Mouse (Mus musculus): ENCODE measurements around the gene Egf. TPM values are rescaled to one million over a fixed set of nuclear protein-coding genes. Genes with fewer than 3 reads are reported as not detected.
A peak's percentile ranks its signal among the peaks of the same experiment; 100 is the strongest.

Gene Egf
- polyA plus RNA-seq, 1 experiment from 2014 or later = 1.3 TPM

GRCm38 (mm10) chr3:129634260-129634901 is 120.7 kb downstream of the Egf start:
- no peak overlapping the region for H3K27ac ChIP-seq (replicated peaks; ENCODE audit: low read depth, low read length)
- H3K27me3 ChIP-seq (ENCODE audit: control insufficient read depth, insufficient read depth, low read length) = no peaks in the 10 kb centered on the region
- DNase-seq (ENCODE audit: low spot score) (peak; percentile 17), ATAC-seq (replicated peaks; ENCODE audit: insufficient number of reproducible peaks, low FRiP score, low TSS enrichment, low read depth) (no peak)
- H3K9ac ChIP-seq (replicated peaks; ENCODE audit: low read length) = no peak overlapping the region
- no peak overlapping the region for H3K4me2 ChIP-seq (ENCODE audit: low read depth, low read length)
- H3K36me3 ChIP-seq (replicated peaks; ENCODE audit: control insufficient read depth, insufficient read depth, low read depth, low read length) = no peaks in the 10 kb centered on the region; the same call in 1 of the 2 replicates
- no peaks in the 10 kb centered on the region for H3K4me1 ChIP-seq (ENCODE audit: control insufficient read depth, insufficient read depth, low read length)
- no peaks in the 10 kb centered on the region for H3K9me3 ChIP-seq (replicated peaks; ENCODE audit: control insufficient read depth, low read length)
- no peak overlapping the region for H3K4me3 ChIP-seq (ENCODE audit: low read depth, low read length)
- 87% methylated on average over 11 of the region's 11 CpGs for WGBS

DNA sequence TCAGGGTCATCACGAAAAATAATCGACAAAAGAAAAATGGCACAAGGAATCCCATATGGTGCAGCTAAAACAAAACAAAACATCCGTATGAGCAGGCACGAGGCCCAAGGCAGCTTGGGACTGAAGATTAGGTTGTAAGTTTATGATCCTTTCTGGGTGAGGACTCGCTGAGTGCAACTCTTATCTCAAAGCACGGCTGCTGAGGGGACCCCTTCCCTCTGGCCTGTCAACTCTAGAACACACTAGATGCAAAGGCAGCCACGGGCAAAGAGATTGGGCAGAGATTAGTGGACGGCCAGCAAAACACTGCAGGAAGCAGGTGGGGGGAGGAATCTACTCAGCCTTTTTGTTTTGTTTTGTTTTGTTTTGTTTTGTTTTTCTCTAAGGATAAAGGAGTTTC is 121.6 kb downstream of the Egf start:
- no peak for ATAC-seq (replicated peaks; ENCODE audit: insufficient number of reproducible peaks, low FRiP score, low TSS enrichment, low read depth)
- Histone ChIP-seq H3K27ac (replicated peaks; ENCODE audit: low read depth, low read length) (no peak overlapping the region), H3K4me2 (ENCODE audit: low read depth, low read length) (no peak overlapping the region), H3K4me1 (ENCODE audit: control insufficient read depth, insufficient read depth, low read length) (no peaks in the 10 kb centered on the region), H3K4me3 (ENCODE audit: low read depth, low read length) (no peak overlapping the region), H3K36me3 (replicated peaks; ENCODE audit: control insufficient read depth, insufficient read depth, low read depth, low read length) (no peaks in the 10 kb centered on the region; the same call in 1 of the 2 replicates), H3K27me3 (ENCODE audit: control insufficient read depth, insufficient read depth, low read length) (no peaks in the 10 kb centered on the region), H3K9ac (replicated peaks; ENCODE audit: low read length) (no peak overlapping the region), H3K9me3 (replicated peaks; ENCODE audit: control insufficient read depth, low read length) (no peaks in the 10 kb centered on the region)
- WGBS = 78% methylated on average over 8 of the region's 8 CpGs
- DNase-seq (ENCODE audit: low spot score) = no peak

DNA sequence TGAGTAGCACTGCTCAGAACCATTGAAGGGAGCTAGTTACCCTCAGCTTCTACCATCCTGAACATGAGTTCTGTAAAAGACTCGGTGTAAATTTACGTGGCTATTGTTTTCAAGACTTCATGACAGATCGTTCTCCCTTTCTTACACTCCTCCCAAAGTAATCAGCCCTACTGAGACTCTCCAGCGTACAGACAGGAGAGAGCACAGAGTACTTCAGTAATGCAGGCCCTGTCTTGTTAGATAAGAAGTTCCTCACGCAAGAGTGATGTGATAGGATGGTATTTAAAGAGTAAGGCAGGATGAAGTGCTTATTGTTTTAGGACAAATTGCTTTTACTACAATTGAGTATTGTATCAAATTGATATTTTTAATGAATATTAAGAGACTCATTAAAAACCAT is 123.3 kb downstream of the Egf start:
- Histone ChIP-seq H3K4me2 (ENCODE audit: low read depth, low read length) (no peak overlapping the region), H3K9me3 (replicated peaks; ENCODE audit: control insufficient read depth, low read length) (no peaks in the 10 kb centered on the region), H3K27me3 (ENCODE audit: control insufficient read depth, insufficient read depth, low read length) (no peaks in the 10 kb centered on the region), H3K4me3 (ENCODE audit: low read depth, low read length) (no peak overlapping the region), H3K4me1 (ENCODE audit: control insufficient read depth, insufficient read depth, low read length) (no peaks in the 10 kb centered on the region), H3K9ac (replicated peaks; ENCODE audit: low read length) (no peak overlapping the region), H3K27ac (replicated peaks; ENCODE audit: low read depth, low read length) (no peak overlapping the region), H3K36me3 (replicated peaks; ENCODE audit: control insufficient read depth, insufficient read depth, low read depth, low read length) (no peaks in the 10 kb centered on the region; the same call in 1 of the 2 replicates)
- ATAC-seq (replicated peaks; ENCODE audit: insufficient number of reproducible peaks, low FRiP score, low TSS enrichment, low read depth) (no peak), DNase-seq (ENCODE audit: low spot score) (no peak)
- 96% methylated on average over 5 of the region's 5 CpGs for WGBS

GRCm38 (mm10) chr3:129631018-129631417 is 124.1 kb downstream of the Egf start:
- Histone ChIP-seq H3K4me3 (ENCODE audit: low read depth, low read length) (no peak overlapping the region), H3K4me1 (ENCODE audit: control insufficient read depth, insufficient read depth, low read length) (no peaks in the 10 kb centered on the region), H3K9ac (replicated peaks; ENCODE audit: low read length) (no peak overlapping the region), H3K36me3 (replicated peaks; ENCODE audit: control insufficient read depth, insufficient read depth, low read depth, low read length) (no peaks in the 10 kb centered on the region; the same call in 1 of the 2 replicates), H3K9me3 (replicated peaks; ENCODE audit: control insufficient read depth, low read length) (no peaks in the 10 kb centered on the region), H3K4me2 (ENCODE audit: low read depth, low read length) (no peak overlapping the region), H3K27ac (replicated peaks; ENCODE audit: low read depth, low read length) (no peak overlapping the region), H3K27me3 (ENCODE audit: control insufficient read depth, insufficient read depth, low read length) (no peaks in the 10 kb centered on the region)
- DNase-seq (ENCODE audit: low spot score) (no peak), ATAC-seq (replicated peaks; ENCODE audit: insufficient number of reproducible peaks, low FRiP score, low TSS enrichment, low read depth) (no peak)
- 83% methylated on average over 1 of the region's 1 CpGs for WGBS

Small RNAs within 50 kb of the gene (microRNA-seq; reads per million reads assigned to microRNA genes)
- gene Gm24515 (ENCODE audit: borderline number of aligned reads) = not detected

Other genes with a start within 250 kb of the Egf start
- gene Elovl6, start 223.0 kb downstream of the Egf start, polyA plus RNA-seq (2014; fragmentation: Nextera tagmentation; extraction: Ambion mirVana) = 46.2 and 48.7 TPM in 2 replicates
- not detected in 2 replicates for gene Lrit3, start 48.7 kb upstream of the Egf start, polyA plus RNA-seq (2014; fragmentation: Nextera tagmentation; extraction: Ambion mirVana)
- gene Rrh, start 67.3 kb upstream of the Egf start, polyA plus RNA-seq (2014; fragmentation: Nextera tagmentation; extraction: Ambion mirVana) = 0.15 and 0.61 TPM in 2 replicates
- 44.5 and 47.3 TPM in 2 replicates for gene Gar1, start 76.1 kb upstream of the Egf start, polyA plus RNA-seq (2014; fragmentation: Nextera tagmentation; extraction: Ambion mirVana)
- 0.45 and 0.52 TPM in 2 replicates for gene Cfi, start 80.6 kb upstream of the Egf start, polyA plus RNA-seq (2014; fragmentation: Nextera tagmentation; extraction: Ambion mirVana)
- 30.1 and 30.2 TPM in 2 replicates for gene Pla2g12a, start 123.3 kb upstream of the Egf start, polyA plus RNA-seq (2014; fragmentation: Nextera tagmentation; extraction: Ambion mirVana)
- 111 and 119 TPM in 2 replicates for gene Casp6, start 146.1 kb upstream of the Egf start, polyA plus RNA-seq (2014; fragmentation: Nextera tagmentation; extraction: Ambion mirVana)
- gene Mcub, start 214.9 kb upstream of the Egf start, polyA plus RNA-seq (2014; fragmentation: Nextera tagmentation; extraction: Ambion mirVana) = 1.6 and 1.7 TPM in 2 replicates

Measured in embryonic facial prominence, embryonic 11.5 days (tissue).